Mouse (Mus musculus): ENCODE data around the gene Fbxl17. TPM values are rescaled to one million over a fixed set of nuclear protein-coding genes. Genes with fewer than 3 reads are reported as not detected.

Fbxl17 gene
- polyA plus RNA-seq, 1 experiment from 2014 or later = 5.8 TPM

DNA sequence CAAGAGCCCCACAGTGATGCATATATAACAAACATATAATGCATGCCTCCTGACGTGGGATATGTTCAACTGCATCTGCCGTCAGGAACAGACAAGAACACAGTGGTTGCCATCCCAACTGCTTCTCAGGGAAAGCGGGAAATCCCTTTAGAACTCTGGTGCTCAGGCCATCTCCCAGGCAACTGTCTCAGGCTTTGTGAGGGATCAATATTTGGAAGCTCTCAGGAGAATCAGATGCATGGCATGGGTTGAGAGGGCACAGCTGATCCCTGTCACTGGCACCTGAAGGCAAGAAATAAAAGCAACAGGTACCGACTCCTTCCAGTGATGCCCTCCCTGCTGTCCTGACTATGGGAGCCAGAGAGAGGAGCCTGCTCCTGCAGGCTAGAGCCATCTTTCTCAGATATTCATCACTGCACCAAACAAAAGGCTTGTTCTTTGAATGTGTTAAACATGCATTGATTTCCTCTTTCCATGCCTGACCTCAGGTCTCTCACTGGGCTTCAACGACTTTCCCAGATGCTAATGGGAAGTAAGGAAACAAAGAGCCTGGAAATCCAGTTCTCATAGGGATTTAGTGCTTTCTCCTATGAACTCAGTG, 429.6 kb downstream of the Fbxl17 start:
- Histone ChIP-seq H3K27ac (ENCODE audit: low read depth, low read length) (no peak overlapping the region), H3K4me2 (ENCODE audit: low read depth, low read length, severe bottlenecking) (no peak overlapping the region), H3K9me3 (ENCODE audit: control insufficient read depth, low read length) (no peaks in the 10 kb centered on the region), H3K9ac (ENCODE audit: low read length) (no peak overlapping the region), H3K4me1 (replicated peaks; ENCODE audit: control insufficient read depth, insufficient read depth, low read length) (peaks cover 7% of the 10 kb centered on the region; the same call in 1 of the 2 replicates), H3K4me3 (ENCODE audit: low read depth, low read length) (no peak overlapping the region), H3K36me3 (ENCODE audit: control insufficient read depth, insufficient read depth, low read length) (no peaks in the 10 kb centered on the region), H3K27me3 (ENCODE audit: control insufficient read depth, insufficient read depth, low read length) (no peaks in the 10 kb centered on the region)
- peak; percentile 52 for ATAC-seq (replicated peaks; ENCODE audit: low FRiP score)
- 52% methylated on average over 5 of the region's 5 CpGs for WGBS
- no peak for DNase-seq (ENCODE audit: low spot score)

GRCm38 (mm10) chr17:63062785-63063184, 437.0 kb downstream of the Fbxl17 start:
- Histone ChIP-seq H3K36me3 (ENCODE audit: control insufficient read depth, insufficient read depth, low read length) (no peaks in the 10 kb centered on the region), H3K4me1 (replicated peaks; ENCODE audit: control insufficient read depth, insufficient read depth, low read length) (0 out of 2 replicates have a peak, but pooled peaks cover 8% of the 10 kb centered on the region), H3K27ac (ENCODE audit: low read depth, low read length) (no peak overlapping the region), H3K4me2 (ENCODE audit: low read depth, low read length, severe bottlenecking) (no peak overlapping the region), H3K4me3 (ENCODE audit: low read depth, low read length) (no peak overlapping the region), H3K9ac (ENCODE audit: low read length) (no peak overlapping the region), H3K27me3 (ENCODE audit: control insufficient read depth, insufficient read depth, low read length) (no peaks in the 10 kb centered on the region), H3K9me3 (ENCODE audit: control insufficient read depth, low read length) (no peaks in the 10 kb centered on the region)
- ATAC-seq (replicated peaks; ENCODE audit: low FRiP score) (no peak), DNase-seq (ENCODE audit: low spot score) (no peak)
- 23% methylated on average over 5 of the region's 5 CpGs for WGBS

DNA sequence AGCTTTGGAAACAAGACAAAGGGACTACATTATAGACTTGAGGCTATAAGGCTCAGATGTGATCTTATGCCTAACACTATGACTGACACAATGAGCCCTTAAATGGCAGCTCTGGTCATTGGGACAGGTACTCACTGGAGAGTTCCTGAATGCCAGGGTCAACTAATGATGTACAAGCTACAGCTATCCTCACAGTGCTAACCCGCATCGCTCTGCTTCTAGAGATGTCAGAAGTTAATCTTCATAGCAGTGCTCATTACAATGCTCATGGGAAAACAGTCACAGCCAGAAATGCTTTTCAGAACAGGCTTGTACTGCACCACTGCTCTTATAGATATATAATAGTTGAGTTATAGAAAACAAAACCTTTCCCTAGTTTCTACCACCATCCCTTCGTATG, 438.0 kb downstream of the Fbxl17 start:
- ATAC-seq (replicated peaks; ENCODE audit: low FRiP score) (no peak), DNase-seq (ENCODE audit: low spot score) (peak; percentile 14)
- 87% methylated on average over 3 of the region's 3 CpGs for WGBS
- Histone ChIP-seq H3K4me2 (ENCODE audit: low read depth, low read length, severe bottlenecking) (no peak overlapping the region), H3K4me3 (ENCODE audit: low read depth, low read length) (no peak overlapping the region), H3K4me1 (replicated peaks; ENCODE audit: control insufficient read depth, insufficient read depth, low read length) (0 out of 2 replicates have a peak, but pooled peaks cover 8% of the 10 kb centered on the region), H3K9ac (ENCODE audit: low read length) (no peak overlapping the region), H3K36me3 (ENCODE audit: control insufficient read depth, insufficient read depth, low read length) (no peaks in the 10 kb centered on the region), H3K27ac (ENCODE audit: low read depth, low read length) (no peak overlapping the region), H3K9me3 (ENCODE audit: control insufficient read depth, low read length) (no peaks in the 10 kb centered on the region), H3K27me3 (ENCODE audit: control insufficient read depth, insufficient read depth, low read length) (no peaks in the 10 kb centered on the region)

DNA sequence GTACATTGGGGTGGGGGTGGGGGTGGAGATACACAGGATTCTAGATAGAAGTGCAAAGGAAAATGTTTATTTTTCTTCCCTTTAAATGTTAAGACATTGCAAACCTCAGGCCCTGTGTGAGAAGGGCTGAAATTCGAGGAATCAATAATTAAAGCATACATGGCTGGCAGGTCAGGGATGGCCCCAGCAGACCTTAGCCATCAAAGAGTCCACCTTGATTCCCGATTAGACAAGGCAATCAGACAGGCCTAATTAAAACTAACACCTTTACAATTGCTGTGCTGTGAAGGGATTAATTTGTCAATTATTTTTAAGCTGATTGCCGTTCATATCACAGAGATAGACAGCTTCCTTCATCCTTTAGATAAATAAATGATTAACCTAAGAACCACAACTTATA, 439.0 kb downstream of the Fbxl17 start:
- Histone ChIP-seq H3K27me3 (ENCODE audit: control insufficient read depth, insufficient read depth, low read length) (no peaks in the 10 kb centered on the region), H3K9me3 (ENCODE audit: control insufficient read depth, low read length) (no peaks in the 10 kb centered on the region), H3K9ac (ENCODE audit: low read length) (no peak overlapping the region), H3K36me3 (ENCODE audit: control insufficient read depth, insufficient read depth, low read length) (no peaks in the 10 kb centered on the region), H3K27ac (ENCODE audit: low read depth, low read length) (no peak overlapping the region), H3K4me2 (ENCODE audit: low read depth, low read length, severe bottlenecking) (no peak overlapping the region), H3K4me3 (ENCODE audit: low read depth, low read length) (no peak overlapping the region), H3K4me1 (replicated peaks; ENCODE audit: control insufficient read depth, insufficient read depth, low read length) (0 out of 2 replicates have a peak, but pooled peaks cover 8% of the 10 kb centered on the region)
- ATAC-seq (replicated peaks; ENCODE audit: low FRiP score) = no peak
- DNase-seq (ENCODE audit: low spot score) = no peak
- 38% methylated on average over 3 of the region's 3 CpGs for WGBS

GRCm38 (mm10) chr17:63057740-63058388, 442.0 kb downstream of the Fbxl17 start:
- WGBS = 86% methylated on average over 15 of the region's 15 CpGs
- H3K9ac ChIP-seq (ENCODE audit: low read length) = no peak overlapping the region
- no peaks in the 10 kb centered on the region for H3K9me3 ChIP-seq (ENCODE audit: control insufficient read depth, low read length)
- no peak overlapping the region for H3K4me3 ChIP-seq (ENCODE audit: low read depth, low read length)
- ATAC-seq (replicated peaks; ENCODE audit: low FRiP score) (no peak), DNase-seq (ENCODE audit: low spot score) (peak; percentile 10)
- H3K36me3 ChIP-seq (ENCODE audit: control insufficient read depth, insufficient read depth, low read length) = no peaks in the 10 kb centered on the region
- no peaks in the 10 kb centered on the region for H3K27me3 ChIP-seq (ENCODE audit: control insufficient read depth, insufficient read depth, low read length)
- no peak overlapping the region for H3K4me2 ChIP-seq (ENCODE audit: low read depth, low read length, severe bottlenecking)
- 0 out of 2 replicates have a peak, but pooled peaks cover 7% of the 10 kb centered on the region for H3K4me1 ChIP-seq (replicated peaks; ENCODE audit: control insufficient read depth, insufficient read depth, low read length)
- H3K27ac ChIP-seq (ENCODE audit: low read depth, low read length) = no peak overlapping the region

DNA sequence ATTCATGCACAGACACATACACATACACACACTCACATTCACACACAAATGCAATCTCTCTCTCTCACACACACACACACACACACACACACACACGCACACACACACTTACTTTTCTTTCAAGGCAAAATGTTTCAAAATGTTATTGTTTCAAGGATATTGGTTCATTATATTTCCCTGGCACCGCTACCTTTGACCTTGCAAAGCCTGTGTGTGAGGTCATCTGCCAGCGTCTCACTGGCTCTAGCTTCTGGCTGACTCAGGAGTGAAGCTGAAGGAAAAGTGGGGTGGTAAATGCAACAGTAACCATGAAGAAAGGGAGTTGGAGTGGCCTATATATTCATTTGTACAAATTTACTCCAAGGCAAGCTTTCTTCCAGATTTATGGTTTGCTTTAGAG, 442.8 kb downstream of the Fbxl17 start:
- H3K4me2 ChIP-seq (ENCODE audit: low read depth, low read length, severe bottlenecking) = no peak overlapping the region
- H3K4me1 ChIP-seq (replicated peaks; ENCODE audit: control insufficient read depth, insufficient read depth, low read length) = 0 out of 2 replicates have a peak, but pooled peaks cover 5% of the 10 kb centered on the region
- no peaks in the 10 kb centered on the region for H3K9me3 ChIP-seq (ENCODE audit: control insufficient read depth, low read length)
- H3K9ac ChIP-seq (ENCODE audit: low read length) = no peak overlapping the region
- no peaks in the 10 kb centered on the region for H3K36me3 ChIP-seq (ENCODE audit: control insufficient read depth, insufficient read depth, low read length)
- H3K4me3 ChIP-seq (ENCODE audit: low read depth, low read length) = no peak overlapping the region
- no peaks in the 10 kb centered on the region for H3K27me3 ChIP-seq (ENCODE audit: control insufficient read depth, insufficient read depth, low read length)
- 91% methylated on average over 3 of the region's 3 CpGs for WGBS
- DNase-seq (ENCODE audit: low spot score) (no peak), ATAC-seq (replicated peaks; ENCODE audit: low FRiP score) (no peak)
- H3K27ac ChIP-seq (ENCODE audit: low read depth, low read length) = no peak overlapping the region

GRCm38 (mm10) chr17:63053311-63053710, 446.5 kb downstream of the Fbxl17 start:
- no peak overlapping the region for H3K4me3 ChIP-seq (ENCODE audit: low read depth, low read length)
- ATAC-seq (replicated peaks; ENCODE audit: low FRiP score) (no peak), DNase-seq (ENCODE audit: low spot score) (no peak)
- H3K9ac ChIP-seq (ENCODE audit: low read length) = no peak overlapping the region
- H3K4me1 ChIP-seq (replicated peaks; ENCODE audit: control insufficient read depth, insufficient read depth, low read length) = 0 out of 2 replicates have a peak, but pooled peaks cover 3% of the 10 kb centered on the region
- no peak overlapping the region for H3K27ac ChIP-seq (ENCODE audit: low read depth, low read length)
- WGBS = 85% methylated on average over 3 of the region's 3 CpGs
- H3K9me3 ChIP-seq (ENCODE audit: control insufficient read depth, low read length) = no peaks in the 10 kb centered on the region
- H3K27me3 ChIP-seq (ENCODE audit: control insufficient read depth, insufficient read depth, low read length) = no peaks in the 10 kb centered on the region
- H3K36me3 ChIP-seq (ENCODE audit: control insufficient read depth, insufficient read depth, low read length) = no peaks in the 10 kb centered on the region
- H3K4me2 ChIP-seq (ENCODE audit: low read depth, low read length, severe bottlenecking) = no peak overlapping the region

GRCm38 (mm10) chr17:63046401-63046800, 453.4 kb downstream of the Fbxl17 start:
- 65% methylated on average over 3 of the region's 3 CpGs for WGBS
- ATAC-seq (replicated peaks; ENCODE audit: low FRiP score) = no peak

GRCm38 (mm10) chr17:63045297-63045696, 454.5 kb downstream of the Fbxl17 start:
- Histone ChIP-seq H3K9me3 (ENCODE audit: control insufficient read depth, low read length) (peaks cover 2% of the 10 kb centered on the region; the same call in 1 of the 2 replicates), H3K4me3 (ENCODE audit: low read depth, low read length) (no peak overlapping the region), H3K4me2 (ENCODE audit: low read depth, low read length, severe bottlenecking) (no peak overlapping the region), H3K27ac (ENCODE audit: low read depth, low read length) (no peak overlapping the region), H3K4me1 (replicated peaks; ENCODE audit: control insufficient read depth, insufficient read depth, low read length) (no peaks in the 10 kb centered on the region), H3K9ac (ENCODE audit: low read length) (no peak overlapping the region), H3K36me3 (ENCODE audit: control insufficient read depth, insufficient read depth, low read length) (no peaks in the 10 kb centered on the region), H3K27me3 (ENCODE audit: control insufficient read depth, insufficient read depth, low read length) (no peaks in the 10 kb centered on the region)
- ATAC-seq (replicated peaks; ENCODE audit: low FRiP score) = no peak
- no peak for DNase-seq (ENCODE audit: low spot score)
- 85% methylated on average over 13 of the region's 13 CpGs for WGBS

More at GRCm38 (mm10) chr17:63046401-63046800, 453.4 kb downstream of the Fbxl17 start:
- no peak for DNase-seq (ENCODE audit: low spot score)
- Histone ChIP-seq H3K4me3 (ENCODE audit: low read depth, low read length) (no peak overlapping the region), H3K27me3 (ENCODE audit: control insufficient read depth, insufficient read depth, low read length) (no peaks in the 10 kb centered on the region), H3K27ac (ENCODE audit: low read depth, low read length) (no peak overlapping the region), H3K9me3 (ENCODE audit: control insufficient read depth, low read length) (no peaks in the 10 kb centered on the region; the same call in 1 of the 2 replicates), H3K9ac (ENCODE audit: low read length) (no peak overlapping the region), H3K4me1 (replicated peaks; ENCODE audit: control insufficient read depth, insufficient read depth, low read length) (no peaks in the 10 kb centered on the region), H3K4me2 (ENCODE audit: low read depth, low read length, severe bottlenecking) (no peak overlapping the region), H3K36me3 (ENCODE audit: control insufficient read depth, insufficient read depth, low read length) (no peaks in the 10 kb centered on the region)
